Mouse (Mus musculus) thymus, postnatal 0 days (tissue): ENCODE measurements around the gene Cxcr1. TPM values are rescaled to one million over a fixed set of nuclear protein-coding genes. Genes with fewer than 3 reads are reported as not detected.
A peak's percentile ranks its signal among the peaks of the same experiment; 100 is the strongest.

ENCODE experiments used
- microRNA counts: library from miRNA; unstranded; fragments of <30 nt; microRNA quantifications from one replicate; lab custom pipeline; 2015
- microRNA-seq: library from miRNA; unstranded; fragments of <30 nt; microRNA quantifications from one replicate; pipeline ENCODE4, GENCODE M21; 2016; ENCODE audit warnings: borderline number of aligned reads
- polyA plus RNA-seq: library from polyadenylated mRNA; unstranded; fragments of >200 nt; fragmentation: Nextera tagmentation; extraction: Ambion mirVana; gene quantifications from 2 replicates; pipeline ENCODE4 v1.2.1, GENCODE M21; 2015

The Cxcr1 gene
- polyA plus RNA-seq, 1 experiment from 2014 or later, result not detected

MicroRNA genes within 50 kb of the gene (microRNA counts, 519-probe panel; counts per million panel counts)
- microRNA mmu-miR-1928 (lab: Ali Mortazavi, UCI), result 473 counts per million, percentile 71 among the panel's probes with 10 or more counts

Small RNA genes within 50 kb of the gene (microRNA-seq; reads per million reads assigned to microRNA genes)
- gene Mir1928, result not detected

Other genes with a start within 250 kb of the Cxcr1 start
- 12.6 and 13.0 TPM in 2 replicates for gene Tns1, start 70.2 kb downstream of the Cxcr1 start, polyA plus RNA-seq
- gene Rufy4, start 69.1 kb downstream of the Cxcr1 start, polyA plus RNA-seq, result 0.08 and 0.15 TPM in 2 replicates
- 0.15 and 0.20 TPM in 2 replicates for gene Cxcr2, start 40.6 kb downstream of the Cxcr1 start, polyA plus RNA-seq
- gene Arpc2, start 41.5 kb upstream of the Cxcr1 start, polyA plus RNA-seq, result 648 and 659 TPM in 2 replicates
- gene Gpbar1, start 83.9 kb upstream of the Cxcr1 start, polyA plus RNA-seq, result 0.35 and 0.92 TPM in 2 replicates
- 195 and 200 TPM in 2 replicates for gene Aamp, start 90.1 kb upstream of the Cxcr1 start, polyA plus RNA-seq
- gene Pnkd, start 90.3 kb upstream of the Cxcr1 start, polyA plus RNA-seq, result 84.9 and 93.3 TPM in 2 replicates
- 10.9 and 12.2 TPM in 2 replicates for gene Tmbim1, start 111.0 kb upstream of the Cxcr1 start, polyA plus RNA-seq
- 0.20 and 0.33 TPM in 2 replicates for gene Catip, start 167.5 kb upstream of the Cxcr1 start, polyA plus RNA-seq
- gene Slc11a1, start 180.6 kb upstream of the Cxcr1 start, polyA plus RNA-seq, result 5.6 and 6.1 TPM in 2 replicates
- 55.5 and 56.1 TPM in 2 replicates for gene Ctdsp1, start 196.9 kb upstream of the Cxcr1 start, polyA plus RNA-seq
- gene Vil1, start 214.7 kb upstream of the Cxcr1 start, polyA plus RNA-seq, result 0.29 and 0.30 TPM in 2 replicates